Mouse (Mus musculus): ENCODE measurements around the gene Cd177. TPM values are rescaled to one million over a fixed set of nuclear protein-coding genes. Genes with fewer than 3 reads are reported as not detected.

Cd177 gene
- total and polyA plus RNA-seq, 3 experiments: 0.11 TPM; not detected in 2

DNA sequence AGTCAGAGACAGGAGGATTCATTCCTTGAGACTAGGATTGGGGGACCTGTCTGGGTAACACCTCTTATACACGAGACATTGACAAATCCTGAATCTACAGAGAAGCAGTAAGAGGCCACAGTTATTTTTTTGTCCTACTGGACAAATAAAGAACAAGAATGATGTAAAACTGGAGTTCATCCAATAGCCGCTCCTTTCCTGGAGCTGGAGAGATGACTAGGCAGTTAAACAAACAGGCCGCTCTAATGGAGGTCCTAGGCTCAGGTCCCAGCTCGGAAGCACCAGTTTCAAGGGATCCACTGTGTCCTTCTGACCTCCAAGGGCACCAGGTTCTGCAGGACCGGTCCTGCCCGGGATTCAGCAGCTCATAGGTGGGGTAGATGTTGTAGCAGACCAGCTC, 44.7 kb upstream of the Cd177 start:
- Histone ChIP-seq H3K27me3 (ENCODE audit: control insufficient read depth in 1 of 2, insufficient read depth in 2 of 2, low read length in 2 of 2) (peaks cover 2 to 4% of the 10 kb centered on the region in 2 experiments; a peak in 3 of 4 replicates), H3K4me1 (ENCODE audit: control insufficient read depth in 1 of 2, insufficient read depth in 2 of 2, low read length in 2 of 2) (no peaks in the 10 kb centered on the region), H3K36me3 (ENCODE audit: control insufficient read depth in 1 of 2, insufficient read depth in 2 of 2, low read length in 2 of 2) (no peaks in the 10 kb centered on the region), H3K27ac (ENCODE audit: control insufficient read depth, low read depth, low read length) (no peak overlapping the region), H3K4me3 (ENCODE audit: control insufficient read depth in 1 of 2, insufficient read depth in 1 of 2, low read depth in 2 of 2, low read length in 2 of 2) (no peak overlapping the region), H3K9ac (ENCODE audit: control insufficient read depth, low read depth, low read length, poor library complexity, severe bottlenecking) (no peak overlapping the region), H3K9me3 (replicated peaks; ENCODE audit: insufficient read depth, low read length) (no peaks in the 10 kb centered on the region), H3K79me2 (ENCODE audit: control insufficient read depth, insufficient read depth, low read length, poor library complexity) (no peaks in the 10 kb centered on the region)
- no peak for TF ChIP-seq ELF1 (IDR thresholded peaks at IDR 0.05; ENCODE audit: low read depth, low read length)
- TF ChIP-seq TBP (IDR thresholded peaks at IDR 0.05; ENCODE audit: low read depth, low read length): no peak
- no peak for TF ChIP-seq EP300 (IDR thresholded peaks at IDR 0.05; ENCODE audit: low read depth in 1 of 2, low read length in 2 of 2)
- no peak for TF ChIP-seq ETS1 (IDR thresholded peaks at IDR 0.05; ENCODE audit: low read depth, low read length)
- no peak for TF ChIP-seq UBTF (IDR thresholded peaks at IDR 0.05; ENCODE audit: borderline replicate concordance, insufficient read depth, low read depth, low read length)
- no peak for TF ChIP-seq USF1 (IDR thresholded peaks at IDR 0.05; ENCODE audit: low read depth, low read length)
- TF ChIP-seq MAX (IDR thresholded peaks at IDR 0.05; ENCODE audit: low read length): no peak
- TF ChIP-seq SMC3 (IDR thresholded peaks at IDR 0.05; ENCODE audit: low read depth, low read length): no peak
- TF ChIP-seq CHD2 (IDR thresholded peaks at IDR 0.05; ENCODE audit: low read length): no peak
- TF ChIP-seq MYC (IDR thresholded peaks at IDR 0.05; ENCODE audit: low read depth, low read length): no peak
- no peak for TF ChIP-seq CHD1 (IDR thresholded peaks at IDR 0.05; ENCODE audit: low read depth, low read length)
- TF ChIP-seq ZMIZ1 (IDR thresholded peaks at IDR 0.05; ENCODE audit: low read depth, low read length): no peak
- no peak for TF ChIP-seq GATA1 (IDR thresholded peaks at IDR 0.05; ENCODE audit: low read depth, low read length)
- TF ChIP-seq CTCF (IDR thresholded peaks at IDR 0.05 in 2 of 3, conservative IDR thresholded peaks at IDR 0.05 in 1 of 3; ENCODE audit: control insufficient read depth in 1 of 3, insufficient read depth in 1 of 3, low read depth in 2 of 3, low read length in 3 of 3, poor library complexity in 1 of 3, severe bottlenecking in 1 of 3): no peak
- TF ChIP-seq TAL1 (IDR thresholded peaks at IDR 0.05; ENCODE audit: low read length): no peak
- TF ChIP-seq SIN3A (IDR thresholded peaks at IDR 0.05; ENCODE audit: low read length): no peak
- TF ChIP-seq POLR2AphosphoS2 (IDR thresholded peaks at IDR 0.05; ENCODE audit: low read length): no peak
- TF ChIP-seq NRF1 (IDR thresholded peaks at IDR 0.05; ENCODE audit: insufficient read depth, low read depth, low read length, poor library complexity, severe bottlenecking): no peak
- no peak for DNase-seq (ENCODE audit: low read depth, low spot score)

DNA sequence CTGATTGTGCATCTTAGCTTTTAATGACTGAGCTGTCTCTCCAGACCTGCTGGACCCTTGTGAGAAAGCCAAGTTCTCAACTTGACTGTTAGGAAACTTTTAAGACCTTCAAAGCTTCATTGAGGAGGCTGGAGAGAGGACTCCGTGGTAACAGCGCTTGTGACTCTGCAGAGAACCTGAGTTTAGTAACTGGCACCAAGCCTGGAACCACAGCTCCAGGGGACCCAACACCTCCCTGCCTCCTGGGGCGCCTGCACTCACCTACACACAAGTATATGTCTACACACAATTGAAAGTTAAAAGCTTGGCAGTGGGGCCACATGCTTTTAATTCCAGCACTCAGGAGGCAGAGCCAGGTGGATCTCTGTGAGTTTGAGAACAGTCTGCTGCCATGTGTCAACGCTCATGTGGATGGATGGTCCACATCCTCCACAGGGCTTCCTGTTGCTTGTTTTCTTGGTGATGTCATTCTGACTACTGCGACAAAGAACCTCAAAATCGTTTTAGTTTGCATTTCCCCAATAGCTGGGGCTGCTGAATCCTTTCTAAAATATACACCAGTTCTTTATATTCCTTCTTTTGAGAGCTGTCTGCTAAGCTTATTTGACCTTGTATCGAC, 42.1 kb upstream of the Cd177 start:
- Histone ChIP-seq H3K79me2 (ENCODE audit: control insufficient read depth, insufficient read depth, low read length, poor library complexity) (no peaks in the 10 kb centered on the region), H3K36me3 (ENCODE audit: control insufficient read depth in 1 of 2, insufficient read depth in 2 of 2, low read length in 2 of 2) (no peaks in the 10 kb centered on the region), H3K4me1 (ENCODE audit: control insufficient read depth in 1 of 2, insufficient read depth in 2 of 2, low read length in 2 of 2) (no peaks in the 10 kb centered on the region), H3K27me3 (ENCODE audit: control insufficient read depth in 1 of 2, insufficient read depth in 2 of 2, low read length in 2 of 2) (peaks cover 0 to 4% of the 10 kb centered on the region in 2 experiments; a peak in 3 of 4 replicates), H3K9me3 (replicated peaks; ENCODE audit: insufficient read depth, low read length) (no peaks in the 10 kb centered on the region), H3K9ac (ENCODE audit: control insufficient read depth, low read depth, low read length, poor library complexity, severe bottlenecking) (no peak overlapping the region), H3K4me3 (ENCODE audit: control insufficient read depth in 1 of 2, insufficient read depth in 1 of 2, low read depth in 2 of 2, low read length in 2 of 2) (no peak overlapping the region), H3K27ac (ENCODE audit: control insufficient read depth, low read depth, low read length) (no peak overlapping the region)
- no peak for TF ChIP-seq MAFK (IDR thresholded peaks at IDR 0.05; ENCODE audit: borderline replicate concordance, low read depth, low read length)
- no peak for TF ChIP-seq POLR2A (IDR thresholded peaks at IDR 0.05; ENCODE audit: control insufficient read depth in 1 of 2, insufficient read depth in 1 of 2, low read depth in 1 of 2, low read length in 2 of 2, poor library complexity in 1 of 2)
- no peak for TF ChIP-seq RAD21 (IDR thresholded peaks at IDR 0.05; ENCODE audit: low read depth, low read length)
- TF ChIP-seq ZKSCAN1 (IDR thresholded peaks at IDR 0.05; ENCODE audit: low read depth, low read length): no peak
- TF ChIP-seq ZNF384 (IDR thresholded peaks at IDR 0.05; ENCODE audit: low read depth, low read length): no peak
- TF ChIP-seq GABPA (IDR thresholded peaks at IDR 0.05; ENCODE audit: low read depth, low read length): no peak
- TF ChIP-seq POLR2AphosphoS5 (IDR thresholded peaks at IDR 0.05; ENCODE audit: borderline replicate concordance, low read depth, low read length): no peak
- TF ChIP-seq POLR2AphosphoS2 (IDR thresholded peaks at IDR 0.05; ENCODE audit: low read length): no peak
- no peak for TF ChIP-seq KAT2A (conservative IDR thresholded peaks at IDR 0.05; ENCODE audit: low read depth, low read length)
- TF ChIP-seq RCOR1 (IDR thresholded peaks at IDR 0.05; ENCODE audit: low read depth, low read length): no peak
- no peak for TF ChIP-seq E2F4 (IDR thresholded peaks at IDR 0.05; ENCODE audit: borderline replicate concordance, low read depth, low read length)
- no peak for TF ChIP-seq ZMIZ1 (IDR thresholded peaks at IDR 0.05; ENCODE audit: low read depth, low read length)
- TF ChIP-seq EP300 (IDR thresholded peaks at IDR 0.05; ENCODE audit: low read depth in 1 of 2, low read length in 2 of 2): no peak
- TF ChIP-seq MYC (IDR thresholded peaks at IDR 0.05; ENCODE audit: low read depth, low read length): no peak
- TF ChIP-seq GATA1 (IDR thresholded peaks at IDR 0.05; ENCODE audit: low read depth, low read length): no peak
- no peak for TF ChIP-seq NRF1 (IDR thresholded peaks at IDR 0.05; ENCODE audit: insufficient read depth, low read depth, low read length, poor library complexity, severe bottlenecking)
- no peak for TF ChIP-seq USF2 (IDR thresholded peaks at IDR 0.05; ENCODE audit: borderline replicate concordance in 1 of 2, insufficient read depth in 1 of 2, low read depth in 1 of 2, low read length in 2 of 2)
- no peak for DNase-seq (ENCODE audit: low read depth, low spot score)
